Mouse (Mus musculus) embryonic fibroblast, embryonic 13.5 days (primary cell): Measurements from ENCODE around the gene Ccdc155. TPM values are rescaled to one million over a fixed set of nuclear protein-coding genes. Genes with fewer than 3 reads are reported as not detected.
A peak's percentile ranks its signal among the peaks of the same experiment; 100 is the strongest.

Source experiments
- H3K27ac ChIP-seq: 2 replicates; pipeline ENCODE4 v1.5.1; 2012; ENCODE audit warnings: low read length, control low read depth, inconsistent platforms; ENCODE audit not compliant: insufficient read depth
- H3K4me1 ChIP-seq: 2 replicates; pipeline ENCODE4 v1.6.1; 2011; ENCODE audit warnings: low read length; ENCODE audit not compliant: control insufficient read depth, insufficient read depth
- H3K4me3 ChIP-seq: 2 replicates; pipeline ENCODE4 v1.5.1; 2011; ENCODE audit warnings: mild to moderate bottlenecking, control low read depth, low read length; ENCODE audit not compliant: insufficient read depth
- CTCF ChIP-seq: IDR thresholded peaks from 2 replicates; pipeline ENCODE4 v1.5.1; 2011; ENCODE audit warnings: mild to moderate bottlenecking, control low read depth, low read length, moderate library complexity, borderline replicate concordance; ENCODE audit not compliant: insufficient read depth
- POLR2A ChIP-seq: IDR thresholded peaks from 2 replicates; pipeline ENCODE4 v1.6.1; 2011; ENCODE audit warnings: low read depth, mild to moderate bottlenecking, control low read depth, low read length, moderate library complexity
- polyA plus RNA-seq: library from polyadenylated mRNA; stranded (reverse); fragments of >200 nt; gene quantifications from 2 replicates; pipeline ENCODE4 v1.2.4, GENCODE M21; 2011; ENCODE audit warnings: low read depth; ENCODE audit not compliant: missing spikeins, insufficient read length

Ccdc155 gene
- not detected in 2 replicates for polyA plus RNA-seq

GRCm38 (mm10) chr7:45204380-45205143, at the start of gene Ccdc155:
Gene Ccdc155 (minus strand): TSS chr7:45204892.
- TF ChIP-seq POLR2A (peak; percentile 86), CTCF (no peak)
- no peak within 1 kb of the TSS for H3K27ac ChIP-seq
- no peaks in the 10 kb centered on the region for H3K4me1 ChIP-seq
- H3K4me3 ChIP-seq, result peak within 1 kb of the TSS; percentile 48

- TF ChIP-seq POLR2A, result no peak
- TF ChIP-seq CTCF, result no peak
- Histone ChIP-seq H3K4me3 (no peak overlapping the region), H3K4me1 (no peaks in the 10 kb centered on the region), H3K27ac (no peak overlapping the region)
Measured at GRCm38 (mm10) chr7:45253806-45254205, 49.1 kb upstream of the Ccdc155 start.

- Histone ChIP-seq H3K27ac (no peak overlapping the region), H3K4me3 (no peak overlapping the region), H3K4me1 (no peaks in the 10 kb centered on the region)
- no peak for TF ChIP-seq CTCF
- no peak for TF ChIP-seq POLR2A
Measured at GRCm38 (mm10) chr7:45247666-45248065, 43.0 kb upstream of the Ccdc155 start.

- Histone ChIP-seq H3K4me3 (no peak overlapping the region), H3K4me1 (no peaks in the 10 kb centered on the region), H3K27ac (no peak overlapping the region)
- TF ChIP-seq CTCF (no peak), POLR2A (no peak)
Measured at GRCm38 (mm10) chr7:45241389-45241749, 36.7 kb upstream of the Ccdc155 start.

DNA sequence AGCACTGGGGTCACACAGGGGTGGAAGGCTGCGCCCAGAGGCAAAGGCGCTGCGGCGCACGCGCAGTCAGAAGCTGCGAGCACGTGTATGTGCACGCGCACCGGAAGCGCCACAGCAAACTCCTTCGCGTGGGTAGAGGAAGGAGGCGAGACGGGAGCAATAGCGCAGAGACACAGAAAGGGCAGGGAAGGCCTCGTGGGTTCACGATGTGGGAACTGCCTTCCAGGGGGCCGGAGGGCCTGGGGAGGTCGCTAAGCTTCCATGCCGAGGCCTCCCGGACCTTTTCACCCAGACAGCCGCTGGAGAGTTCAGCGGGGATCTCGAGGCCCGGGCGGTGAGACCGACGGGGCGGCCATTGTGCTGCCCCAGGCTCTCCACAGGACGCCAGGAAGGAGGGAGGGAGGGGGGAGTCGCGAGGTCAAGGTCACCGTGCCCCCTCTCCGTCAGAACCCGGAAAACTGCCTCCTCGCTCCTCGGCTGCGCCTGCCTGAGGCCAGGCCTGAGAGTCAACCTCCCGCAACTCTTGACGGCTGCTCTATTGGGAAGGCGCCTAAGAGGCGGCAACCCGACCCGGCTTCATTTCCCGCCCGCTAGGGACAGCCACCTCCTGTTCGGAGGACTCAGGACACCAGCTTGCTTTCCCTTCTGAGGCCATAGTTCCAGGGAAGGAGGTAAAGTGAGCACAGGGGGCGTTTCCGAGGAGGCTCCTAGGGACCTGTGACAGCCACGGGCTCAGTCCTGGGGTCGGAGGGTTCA, 36.1 kb upstream of the Ccdc155 start, which contains the start of gene Slc6a16:
Slc6a16 (plus strand) TSS at position 453 of the 756 bp plus-strand sequence.
- Histone ChIP-seq H3K4me3 (no peak within 1 kb of the TSS), H3K27ac (no peak within 1 kb of the TSS), H3K4me1 (no peaks in the 10 kb centered on the region)
- no peak for TF ChIP-seq POLR2A
- no peak for TF ChIP-seq CTCF

GRCm38 (mm10) chr7:45240109-45240508, 35.4 kb upstream of the Ccdc155 start:
- H3K27ac ChIP-seq, result no peak overlapping the region
- TF ChIP-seq CTCF, result no peak
- no peaks in the 10 kb centered on the region for H3K4me1 ChIP-seq
- no peak overlapping the region for H3K4me3 ChIP-seq

- H3K4me3 ChIP-seq, result no peak within 1 kb of the TSS
- H3K27ac ChIP-seq, result no peak within 1 kb of the TSS
- no peaks in the 10 kb centered on the region for H3K4me1 ChIP-seq
- TF ChIP-seq POLR2A, result no peak
- TF ChIP-seq CTCF, result no peak
Measured at GRCm38 (mm10) chr7:45238723-45239496, 34.2 kb upstream of the Ccdc155 start, which contains the start of gene Cd37. Gene Cd37 (minus strand): TSS chr7:45239115.

GRCm38 (mm10) chr7:45237747-45238699, 33.3 kb upstream of the Ccdc155 start:
- Histone ChIP-seq H3K27ac (no peak overlapping the region), H3K4me1 (no peaks in the 10 kb centered on the region), H3K4me3 (no peak overlapping the region)
- TF ChIP-seq CTCF (no peak), POLR2A (no peak)
